Mouse (Mus musculus) embryonic facial prominence, embryonic 14.5 days (tissue): ENCODE measurements at regions not wholly inside any gene's neighbourhood (a gene's known extent, or its start where the extent isn't known, plus 50 kb on each side); places are given as distances from the start of the nearest gene placed in this dataset.

Experiments
- ATAC-seq: fragments of 200-750 bp; cut with Nextera tagmentation; 2 replicates; pipeline ENCODE4 v1.8.0; 2017; ENCODE audit warnings: low read depth, moderate number of reproducible peaks, moderate TSS enrichment
- DNase-seq: peaks from one replicate; pipeline ENCODE4 v3.0.0-alpha.2; 2015; ENCODE audit warnings: low spot score
- H3K27ac ChIP-seq: fragments of 300-500 bp; sonication (generic); replicated peaks from 2 replicates; pipeline ENCODE4 v1.5.1; 2014; ENCODE audit warnings: low read depth, mild to moderate bottlenecking, low read length, moderate library complexity
- H3K27me3 ChIP-seq: fragments of 300-500 bp; sonication (generic); replicated peaks from 2 replicates; pipeline ENCODE4 v1.6.1; 2014; ENCODE audit warnings: low read length; ENCODE audit not compliant: control insufficient read depth, insufficient read depth
- H3K36me3 ChIP-seq: fragments of 300-500 bp; sonication (generic); 2 replicates; pipeline ENCODE4 v1.6.1; 2014; ENCODE audit warnings: low read length, mixed read lengths; ENCODE audit not compliant: control insufficient read depth, insufficient read depth
- H3K4me1 ChIP-seq: fragments of 300-500 bp; sonication (generic); 2 replicates; pipeline ENCODE4 v1.6.1; 2014; ENCODE audit warnings: antibody characterized with exemption, low read length; ENCODE audit not compliant: control insufficient read depth, insufficient read depth
- H3K4me2 ChIP-seq: fragments of 300-500 bp; sonication (generic); 2 replicates; pipeline ENCODE4 v1.6.1; 2014; ENCODE audit warnings: low read depth, mild to moderate bottlenecking, low read length, moderate library complexity, mixed read lengths
- H3K4me3 ChIP-seq: fragments of 300-500 bp; sonication (generic); 2 replicates; pipeline ENCODE4 v1.5.1; 2014; ENCODE audit warnings: low read depth, mild to moderate bottlenecking, low read length
- H3K9ac ChIP-seq: fragments of 300-500 bp; sonication (generic); 2 replicates; pipeline ENCODE4 v1.6.1; 2014; ENCODE audit warnings: low read depth, mild to moderate bottlenecking, low read length, moderate library complexity, mixed read lengths
- H3K9me3 ChIP-seq: fragments of 300-500 bp; sonication (generic); 2 replicates; pipeline ENCODE4 v1.6.1; 2016; ENCODE audit warnings: low read length; ENCODE audit not compliant: control insufficient read depth
- WGBS: fragments of 180-500 bp; shearing (Covaris S2); extraction: QIAGEN DNeasy Blood & Tissue Kit; methylation state at CpG from one replicate; pipeline ENCODE4 v1.1.7; 2014; 5-methylcytosine and 5-hydroxymethylcytosine counted together

- H3K4me1 ChIP-seq: peaks cover 21% of the 10 kb centered on the region
- H3K9me3 ChIP-seq: no peaks in the 10 kb centered on the region
- peak overlapping the region; percentile 21; the same call in 1 of the 2 replicates for H3K27ac ChIP-seq
- no peak overlapping the region for H3K4me2 ChIP-seq
- no peaks in the 10 kb centered on the region for H3K27me3 ChIP-seq
- H3K4me3 ChIP-seq: no peak overlapping the region
- DNase-seq (no peak), ATAC-seq (no peak)
- no peak overlapping the region for H3K9ac ChIP-seq
- no peaks in the 10 kb centered on the region for H3K36me3 ChIP-seq
- WGBS: 65% methylated on average over 2 of the region's 2 CpGs
These were observed 120.0 kb upstream of the Meis1 start for GRCm38 (mm10) chr11:19138831-19139230.

DNA sequence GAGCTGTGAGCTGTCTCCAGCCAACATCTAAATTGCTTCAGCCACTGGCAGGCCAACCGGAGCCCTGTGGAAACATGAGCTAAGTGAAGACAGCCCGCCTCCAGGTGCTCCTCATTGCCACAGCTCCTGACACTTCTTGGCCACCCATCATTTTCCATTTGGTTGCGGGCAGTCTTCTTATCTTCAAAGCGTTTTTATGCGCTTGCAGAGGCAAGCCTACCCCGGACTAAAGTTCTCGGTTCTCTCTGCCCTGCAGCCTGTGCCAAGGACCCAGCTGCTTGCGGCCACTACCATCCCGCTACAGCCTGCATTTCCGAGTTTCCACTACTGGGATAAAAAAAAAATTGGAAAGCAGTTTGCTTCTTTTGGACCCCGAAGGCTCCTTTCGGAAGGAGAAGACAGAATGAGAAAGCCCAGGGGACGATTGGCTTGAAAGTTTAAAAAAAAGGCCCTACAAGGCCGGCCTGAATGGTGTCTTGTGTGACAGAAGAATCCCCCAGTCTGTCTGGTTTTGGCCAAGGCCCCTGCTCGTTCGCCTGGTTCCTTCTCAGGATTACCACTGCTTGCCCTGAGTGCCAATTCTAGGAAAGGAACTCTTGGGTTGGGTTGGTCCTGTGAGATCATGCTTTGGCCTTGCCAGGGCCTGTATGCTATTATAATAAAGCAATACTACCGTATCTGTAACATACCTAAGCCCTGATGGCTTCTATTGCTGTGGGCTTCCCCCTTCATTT is 124.6 kb upstream of the Meis1 start:
- Histone ChIP-seq H3K27me3 (no peaks in the 10 kb centered on the region), H3K36me3 (no peaks in the 10 kb centered on the region), H3K4me3 (no peak overlapping the region), H3K9me3 (no peaks in the 10 kb centered on the region), H3K4me1 (peaks cover 19% of the 10 kb centered on the region), H3K4me2 (no peak overlapping the region), H3K27ac (peak overlapping the region; percentile 35; the same call in 1 of the 2 replicates), H3K9ac (no peak overlapping the region)
- ATAC-seq (peak; percentile 62), DNase-seq (peak; percentile 85)
- 48% methylated on average over 17 of the region's 17 CpGs for WGBS

GRCm38 (mm10) chr11:19144506-19144905 is 125.7 kb upstream of the Meis1 start:
- Histone ChIP-seq H3K4me1 (peaks cover 10% of the 10 kb centered on the region), H3K4me3 (no peak overlapping the region), H3K9me3 (no peaks in the 10 kb centered on the region), H3K27me3 (no peaks in the 10 kb centered on the region), H3K4me2 (no peak overlapping the region), H3K9ac (no peak overlapping the region), H3K27ac (no peak overlapping the region), H3K36me3 (no peaks in the 10 kb centered on the region)
- ATAC-seq (no peak), DNase-seq (no peak)
- WGBS: 78% methylated on average over 6 of the region's 6 CpGs

DNA sequence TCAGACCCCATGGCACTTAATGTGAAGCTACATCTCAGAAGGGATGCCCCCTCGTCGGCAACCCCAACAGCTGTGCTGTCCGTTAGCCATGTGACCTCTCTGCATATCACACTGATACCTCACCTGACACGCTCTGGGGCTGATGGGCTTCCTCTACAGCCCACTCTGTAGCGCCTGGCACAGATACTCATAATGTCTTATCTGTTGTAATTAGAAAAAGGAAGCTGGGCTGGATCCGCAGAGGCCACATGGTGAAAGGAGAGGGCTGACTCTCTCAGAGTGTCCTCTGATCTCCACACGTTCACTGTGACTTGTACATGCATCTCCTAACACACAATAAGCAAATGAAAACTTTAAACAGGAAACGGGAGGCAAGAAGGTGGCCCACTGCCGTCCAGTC is 126.5 kb upstream of the Meis1 start:
- H3K9ac ChIP-seq: no peak overlapping the region
- H3K4me2 ChIP-seq: no peak overlapping the region
- DNase-seq: no peak
- no peak overlapping the region for H3K27ac ChIP-seq
- 78% methylated on average over 9 of the region's 9 CpGs for WGBS
- H3K4me1 ChIP-seq: peaks cover 10% of the 10 kb centered on the region
- no peaks in the 10 kb centered on the region for H3K27me3 ChIP-seq
- no peaks in the 10 kb centered on the region for H3K36me3 ChIP-seq
- no peaks in the 10 kb centered on the region for H3K9me3 ChIP-seq
- ATAC-seq: no peak
- no peak overlapping the region for H3K4me3 ChIP-seq

- no peak for DNase-seq
- Histone ChIP-seq H3K9ac (no peak overlapping the region), H3K27ac (no peak overlapping the region), H3K4me2 (no peak overlapping the region), H3K9me3 (no peaks in the 10 kb centered on the region), H3K4me3 (no peak overlapping the region), H3K4me1 (peaks cover 10% of the 10 kb centered on the region), H3K36me3 (no peaks in the 10 kb centered on the region), H3K27me3 (no peaks in the 10 kb centered on the region)
- no peak for ATAC-seq
- 78% methylated on average over 3 of the region's 3 CpGs for WGBS
These were observed 127.2 kb upstream of the Meis1 start for GRCm38 (mm10) chr11:19145991-19146390.

GRCm38 (mm10) chr11:19151026-19151425 is 132.2 kb upstream of the Meis1 start:
- no peaks in the 10 kb centered on the region for H3K27me3 ChIP-seq
- no peaks in the 10 kb centered on the region for H3K9me3 ChIP-seq
- no peak for ATAC-seq
- 68% methylated on average over 3 of the region's 3 CpGs for WGBS
- H3K36me3 ChIP-seq: no peaks in the 10 kb centered on the region
- no peak overlapping the region for H3K4me2 ChIP-seq
- DNase-seq: no peak
- no peak overlapping the region for H3K27ac ChIP-seq
- no peak overlapping the region for H3K4me3 ChIP-seq
- no peak overlapping the region for H3K9ac ChIP-seq
- H3K4me1 ChIP-seq: no peaks in the 10 kb centered on the region; the same call in 1 of the 2 replicates

DNA sequence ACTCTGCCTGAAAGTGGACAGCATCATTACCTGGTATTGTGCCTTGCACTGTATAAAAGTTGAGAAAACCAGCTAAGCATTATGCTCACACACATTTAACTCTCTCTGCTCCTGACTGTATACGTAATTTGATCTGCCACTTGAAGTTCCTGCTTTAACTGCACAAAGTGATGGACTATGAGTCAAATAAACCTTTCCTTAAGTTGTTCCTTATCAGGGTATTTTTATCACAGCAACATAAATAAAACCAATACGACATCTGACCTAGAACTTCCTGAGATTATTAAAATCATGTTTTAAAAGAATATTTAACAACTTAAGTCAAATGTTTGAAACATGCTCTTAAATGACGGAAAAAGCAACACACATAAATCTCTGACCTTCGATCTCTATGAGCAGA is 134.9 kb upstream of the Meis1 start:
- Histone ChIP-seq H3K9ac (no peak overlapping the region), H3K36me3 (no peaks in the 10 kb centered on the region), H3K4me3 (no peak overlapping the region), H3K27ac (no peak overlapping the region), H3K4me2 (no peak overlapping the region), H3K4me1 (no peaks in the 10 kb centered on the region; the same call in 1 of the 2 replicates), H3K27me3 (no peaks in the 10 kb centered on the region), H3K9me3 (no peaks in the 10 kb centered on the region)
- no peak for DNase-seq
- 71% methylated on average over 4 of the region's 4 CpGs for WGBS
- ATAC-seq: no peak

DNA sequence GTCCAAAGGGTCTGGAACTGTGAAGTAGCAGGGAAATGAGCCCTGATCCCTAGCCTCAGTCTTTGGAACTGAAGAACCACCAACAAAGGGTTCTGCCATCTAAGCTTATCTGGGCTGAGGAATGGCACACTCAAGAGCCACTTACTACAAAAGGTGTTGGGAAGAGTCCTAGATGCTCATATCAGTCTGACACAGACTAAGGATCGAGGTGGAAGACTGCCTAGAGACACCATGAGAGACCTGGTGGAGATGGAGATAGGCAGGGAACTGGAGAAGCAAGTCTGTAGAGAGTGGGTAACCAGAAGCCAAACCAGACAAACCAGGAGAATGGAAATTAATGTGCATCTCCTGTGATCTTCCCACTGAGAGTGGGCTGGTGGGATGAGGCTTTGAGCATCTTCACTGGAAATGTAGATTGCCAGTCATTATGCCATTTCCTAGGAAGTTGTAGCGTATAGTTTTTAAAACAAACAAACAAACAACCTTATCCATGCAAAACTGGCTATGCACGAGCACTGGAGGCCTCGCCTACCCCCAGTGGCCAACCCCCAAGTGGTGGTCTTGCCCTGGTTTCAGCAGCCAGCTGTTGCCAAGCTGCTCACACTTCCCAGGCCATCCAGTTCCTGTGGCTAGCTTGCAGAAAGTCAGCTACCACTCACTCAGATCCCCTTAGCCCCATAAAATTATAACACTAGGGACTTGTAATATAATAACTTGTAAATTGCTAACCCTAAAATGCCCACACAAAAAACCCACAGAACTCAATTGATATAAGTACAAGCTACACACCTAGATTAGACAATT is 136.2 kb upstream of the Meis1 start:
- Histone ChIP-seq H3K36me3 (no peaks in the 10 kb centered on the region), H3K27ac (no peak overlapping the region), H3K9ac (no peak overlapping the region), H3K9me3 (no peaks in the 10 kb centered on the region), H3K27me3 (no peaks in the 10 kb centered on the region), H3K4me2 (no peak overlapping the region), H3K4me3 (no peak overlapping the region), H3K4me1 (no peaks in the 10 kb centered on the region)
- no peak for ATAC-seq
- no peak for DNase-seq
- 90% methylated on average over 4 of the region's 4 CpGs for WGBS
